Mouse (Mus musculus) urinary bladder, postnatal 25 days (tissue): ENCODE measurements at regions not wholly inside any gene's neighbourhood (a gene's known extent, or its start where the extent isn't known, plus 50 kb on each side); places are given as distances from the start of the nearest gene placed in this dataset.

Source experiments
- DNase-seq: peaks from one replicate; pipeline ENCODE4 v3.0.0; 2022; ENCODE audit warnings: low spot score

GRCm38 (mm10) chr3:21218936-21219335 lies 852.0 kb upstream of the Agtr1b start:
- no peak for DNase-seq

DNA sequence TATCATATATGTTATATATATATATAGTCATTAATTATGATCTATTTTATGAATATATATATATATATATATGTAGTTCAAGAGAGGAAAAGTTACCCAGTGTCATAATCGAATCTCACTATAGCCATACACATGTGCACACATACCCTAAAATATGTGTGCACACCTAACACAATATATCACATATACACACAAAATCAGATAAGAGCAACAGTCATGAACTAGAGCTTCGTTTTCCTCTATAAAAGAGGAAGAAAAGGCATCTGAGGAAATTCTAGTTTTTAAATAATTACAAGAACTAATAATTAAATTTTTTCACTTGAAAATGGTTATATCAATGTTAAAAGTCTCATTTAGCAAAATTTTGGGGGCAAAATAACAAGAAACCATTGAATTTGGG lies 835.3 kb upstream of the Tbl1xr1 start:
- DNase-seq: no peak

DNA sequence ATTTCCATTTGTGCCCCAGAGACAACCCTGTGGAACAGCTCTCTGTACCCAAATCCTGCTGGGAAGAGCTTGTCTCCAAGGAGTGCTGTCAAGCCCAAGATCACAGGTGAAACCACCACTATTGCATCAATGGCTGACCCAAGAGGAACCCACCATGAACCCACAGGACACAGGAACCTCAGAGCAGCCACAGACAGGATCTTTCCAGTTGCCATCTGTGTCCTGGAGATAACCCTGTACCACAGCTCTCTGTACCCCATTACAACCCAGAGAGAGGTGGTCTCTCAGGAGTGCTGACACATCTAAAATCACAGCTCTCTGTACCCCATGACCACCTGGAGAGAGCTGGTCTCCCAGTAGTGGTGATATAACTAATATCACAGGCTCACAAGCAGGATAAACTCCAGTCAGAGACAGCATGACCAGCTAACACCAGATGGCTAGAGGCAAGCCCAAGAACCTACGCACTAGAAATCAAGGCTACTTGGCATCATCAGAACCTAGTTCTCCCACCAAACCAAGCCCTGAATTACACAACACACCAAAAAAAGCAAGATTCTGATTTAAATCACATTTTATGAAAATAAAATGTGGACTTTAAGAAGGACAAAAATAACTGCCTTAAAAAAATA lies 820.2 kb upstream of the Tbl1xr1 start:
- DNase-seq: no peak

- DNase-seq: no peak
Observed at GRCm38 (mm10) chr3:21263317-21263716, 813.1 kb upstream of the Tbl1xr1 start.

GRCm38 (mm10) chr3:21265491-21265890 lies 811.0 kb upstream of the Tbl1xr1 start:
- no peak for DNase-seq

- peak; percentile 27 for DNase-seq
Observed at GRCm38 (mm10) chr3:21268429-21269129, 807.9 kb upstream of the Tbl1xr1 start.

GRCm38 (mm10) chr3:21269130-21269440 lies 807.4 kb upstream of the Tbl1xr1 start:
- no peak for DNase-seq

DNA sequence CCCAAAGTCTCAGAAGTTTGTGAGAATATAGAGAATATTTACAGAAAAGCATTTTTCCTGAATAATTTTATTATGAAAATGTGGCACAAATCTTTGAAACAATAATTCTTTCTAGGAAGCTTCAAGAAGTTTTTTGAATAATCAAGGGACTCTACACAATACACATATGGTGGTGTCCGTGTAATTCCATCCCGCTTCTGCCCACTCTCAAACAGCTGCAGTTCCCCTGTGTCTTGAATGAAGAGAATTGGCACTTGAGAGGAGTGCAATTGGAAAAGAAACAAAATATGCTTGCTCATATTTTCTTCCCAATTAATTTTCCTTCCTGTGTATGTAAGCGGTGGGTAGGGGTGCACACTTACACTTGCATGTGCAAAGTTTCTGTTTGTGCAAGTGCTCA lies 805.7 kb upstream of the Tbl1xr1 start:
- DNase-seq: no peak

DNA sequence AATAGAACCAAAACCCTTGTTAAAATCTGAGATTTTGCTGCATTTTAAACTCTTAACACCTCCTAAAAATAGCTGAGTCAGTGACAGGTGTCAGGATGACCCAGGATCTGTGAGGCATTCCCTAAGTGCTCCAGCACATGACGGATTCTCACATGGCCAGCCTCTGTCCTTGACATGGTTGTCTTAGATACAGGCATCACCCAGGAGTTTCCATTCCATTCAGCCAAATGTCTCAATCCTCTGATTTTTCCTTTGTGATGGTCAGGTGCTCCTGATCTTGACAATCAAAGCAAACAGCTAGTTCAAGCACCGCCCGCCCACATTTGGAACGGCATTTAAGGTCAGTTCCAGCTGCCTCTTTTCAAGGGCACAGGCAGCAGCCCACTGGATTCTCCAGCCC lies 804.2 kb upstream of the Tbl1xr1 start:
- DNase-seq: no peak

DNA sequence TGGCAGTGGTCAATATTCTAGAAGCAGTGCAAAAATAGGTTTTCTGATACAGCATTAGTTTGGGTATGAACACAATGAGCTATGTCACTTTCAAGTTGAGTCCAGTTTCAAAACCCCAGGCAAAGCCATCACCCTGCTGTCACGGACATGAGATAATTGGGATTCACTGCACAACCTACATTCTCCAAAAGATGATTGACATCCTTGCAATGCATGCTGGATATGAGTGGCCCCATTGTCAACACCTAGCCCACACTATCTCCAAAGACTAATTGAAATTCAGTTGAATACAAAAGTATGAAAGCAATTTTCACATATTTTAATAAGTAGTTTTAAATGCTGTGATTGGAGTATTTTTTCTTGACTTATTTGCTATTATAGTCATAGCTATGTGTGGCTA lies 783.7 kb upstream of the Tbl1xr1 start:
- no peak for DNase-seq

- no peak for DNase-seq
Observed at GRCm38 (mm10) chr3:21293308-21293707, 783.1 kb upstream of the Tbl1xr1 start.

GRCm38 (mm10) chr3:21294776-21295175 lies 781.7 kb upstream of the Tbl1xr1 start:
- DNase-seq: no peak

DNA sequence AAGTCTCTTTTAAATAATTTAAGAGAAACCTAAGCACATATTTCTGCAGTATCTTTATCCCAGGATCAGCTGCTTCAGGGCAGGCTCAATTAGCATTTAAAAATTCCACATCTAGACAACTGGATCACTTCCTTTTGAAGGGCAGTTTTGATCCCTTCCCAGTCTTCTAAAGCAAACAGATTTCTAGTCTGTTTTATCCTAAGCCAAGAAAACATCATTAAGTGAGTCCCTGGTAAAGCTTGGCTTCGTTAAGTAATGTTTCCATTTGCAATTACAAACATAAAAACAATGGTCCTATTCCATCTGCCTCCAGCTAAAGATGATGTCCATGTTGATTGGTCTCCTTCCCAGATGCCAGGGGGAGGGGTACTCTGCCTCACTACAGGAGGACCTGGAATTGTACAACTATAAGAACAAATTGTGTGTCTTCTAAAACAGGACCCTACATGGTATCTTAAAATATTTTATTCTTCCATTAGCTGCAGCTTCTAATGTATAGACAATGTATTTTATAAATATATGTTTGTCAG lies 779.8 kb upstream of the Tbl1xr1 start:
- DNase-seq: no peak

- no peak for DNase-seq
Observed at GRCm38 (mm10) chr3:21325329-21325896, 751.0 kb upstream of the Tbl1xr1 start.

GRCm38 (mm10) chr3:21341916-21342315 lies 734.5 kb upstream of the Tbl1xr1 start:
- no peak for DNase-seq

GRCm38 (mm10) chr3:21343095-21343494 lies 733.4 kb upstream of the Tbl1xr1 start:
- no peak for DNase-seq

DNA sequence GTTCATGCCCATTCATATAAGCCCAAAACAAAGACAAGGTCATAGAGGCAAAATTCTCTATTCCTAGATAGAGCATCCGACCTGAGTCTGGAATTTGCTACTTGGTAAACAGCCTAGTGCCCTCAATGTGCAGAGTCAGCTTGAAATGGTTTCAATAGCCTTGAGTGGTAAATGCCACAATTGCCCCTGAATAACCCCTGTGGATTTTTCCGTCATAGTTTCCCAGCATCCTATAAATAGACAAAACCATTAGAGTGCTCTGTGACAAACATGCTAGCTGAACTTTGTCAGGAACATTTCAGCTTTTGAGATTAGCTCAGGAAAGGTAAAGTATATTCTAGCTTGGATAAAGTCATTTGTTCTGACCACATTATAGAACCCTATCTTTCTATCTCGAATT lies 727.0 kb upstream of the Tbl1xr1 start:
- no peak for DNase-seq

DNA sequence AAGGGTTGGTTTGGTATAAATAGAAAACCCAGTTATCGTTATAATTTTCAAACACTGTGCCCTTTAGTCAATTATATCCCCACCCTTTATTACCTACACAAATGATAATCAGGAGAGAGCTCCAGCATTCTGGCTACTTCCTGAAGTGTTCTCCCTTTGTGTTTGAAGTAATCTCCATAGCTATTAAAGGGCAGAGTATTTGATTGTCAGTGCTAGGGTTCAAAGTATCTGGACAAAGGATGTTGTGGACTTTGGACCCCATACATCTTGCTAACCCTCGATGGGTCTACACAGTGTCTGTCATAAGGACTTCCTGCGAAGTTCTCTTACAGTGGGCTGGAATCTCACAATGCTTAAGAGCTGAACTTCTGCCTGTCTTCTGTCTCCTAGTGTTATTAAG lies 720.3 kb upstream of the Tbl1xr1 start:
- no peak for DNase-seq

GRCm38 (mm10) chr3:21356831-21357712 lies 719.4 kb upstream of the Tbl1xr1 start:
- no peak for DNase-seq

GRCm38 (mm10) chr3:21358068-21358467 lies 718.4 kb upstream of the Tbl1xr1 start:
- no peak for DNase-seq

GRCm38 (mm10) chr3:21361069-21361468 lies 715.4 kb upstream of the Tbl1xr1 start:
- no peak for DNase-seq

GRCm38 (mm10) chr3:21379816-21380215 lies 696.6 kb upstream of the Tbl1xr1 start:
- no peak for DNase-seq

DNA sequence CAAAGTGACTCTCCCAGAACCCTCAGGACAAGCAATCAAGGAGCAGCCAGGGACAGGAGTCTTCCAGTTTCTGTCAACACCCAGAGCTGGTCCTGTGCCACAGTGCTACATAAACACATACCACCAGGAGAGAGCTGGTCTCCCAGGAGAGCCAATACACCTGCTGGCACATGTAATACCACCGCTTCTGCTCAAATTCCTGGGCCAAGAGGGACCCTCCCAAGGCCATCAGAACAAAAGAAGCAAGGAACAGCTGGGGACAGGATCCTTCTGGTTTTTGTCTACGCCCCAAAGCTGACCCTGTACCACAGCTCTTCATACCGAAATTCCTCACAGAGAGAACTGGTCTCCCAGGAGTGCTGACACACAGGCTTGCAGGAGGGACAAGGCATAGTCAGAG lies 695.4 kb upstream of the Tbl1xr1 start:
- no peak for DNase-seq
